Mouse (Mus musculus): ENCODE data around the gene Zfand5.

GRCm38 (mm10) chr19:21297411-21297810 lies 25.3 kb downstream of the Zfand5 start:
- no peak for TF ChIP-seq POLR2A (IDR thresholded peaks at IDR 0.05; ENCODE audit: insufficient read depth, low read depth, low read length)
- TF ChIP-seq CTCF (IDR thresholded peaks at IDR 0.05; ENCODE audit: insufficient read depth, low read depth, low read length), result no peak

All from olfactory bulb, adult 2 months (tissue).